Mouse (Mus musculus): ENCODE data around the gene Ralgds. TPM values are rescaled to one million over a fixed set of nuclear protein-coding genes. Genes with fewer than 3 reads are reported as not detected.

Ralgds gene
- total and polyA plus RNA-seq, 2 experiments from 2014 or later = 12.2 to 34.9 TPM

- 72% methylated on average over 20 of the region's 20 CpGs for WGBS
- Histone ChIP-seq H3K36me3 (replicated peaks; ENCODE audit: control insufficient read depth, insufficient read depth, low read length) (no peaks in the 10 kb centered on the region), H3K9me3 (replicated peaks; ENCODE audit: control insufficient read depth, low read length) (no peaks in the 10 kb centered on the region), H3K4me2 (ENCODE audit: low read depth, low read length) (no peak overlapping the region), H3K4me1 (ENCODE audit: control insufficient read depth, insufficient read depth) (no peaks in the 10 kb centered on the region), H3K9ac (replicated peaks; ENCODE audit: low read depth, low read length) (no peak overlapping the region), H3K4me3 (ENCODE audit: low read depth, low read length) (no peak overlapping the region), H3K27ac (ENCODE audit: low read depth) (no peak overlapping the region), H3K27me3 (ENCODE audit: control insufficient read depth, insufficient read depth, low read length) (no peaks in the 10 kb centered on the region)
- no peak for DNase-seq (ENCODE audit: low spot score)
- no peak for ATAC-seq (ENCODE audit: insufficient read depth, low read depth)
- TF ChIP-seq EP300 (IDR thresholded peaks at IDR 0.05; ENCODE audit: low read depth) (no peak), CTCF (IDR thresholded peaks at IDR 0.05; ENCODE audit: low read depth) (no peak)
Observed at GRCm38 (mm10) chr2:28479208-28480204, 33.4 kb upstream of the Ralgds start.

DNA sequence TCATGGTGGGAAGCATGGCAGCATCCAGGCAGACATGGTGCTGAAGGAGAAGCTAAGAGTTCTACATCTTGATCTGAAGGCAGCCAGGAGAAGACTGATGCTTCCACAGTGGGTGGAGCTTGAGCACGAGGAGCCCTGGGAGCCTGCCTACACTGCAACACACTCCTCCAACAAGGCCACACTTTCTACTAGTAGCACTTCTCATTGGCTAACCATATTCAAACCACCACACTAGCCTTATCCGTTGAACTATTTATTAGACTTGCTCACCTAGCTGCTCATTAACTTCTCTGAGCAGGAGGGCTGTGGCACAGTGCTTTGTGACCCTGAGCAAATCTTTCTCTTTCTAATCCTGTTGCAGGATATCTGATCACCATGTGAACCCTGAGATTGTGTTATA is 29.1 kb upstream of the Ralgds start:
- no peak overlapping the region for H3K4me2 ChIP-seq (ENCODE audit: low read depth, low read length)
- H3K27ac ChIP-seq (ENCODE audit: low read depth) = no peak overlapping the region
- no peak overlapping the region for H3K4me3 ChIP-seq (ENCODE audit: low read depth, low read length)
- H3K36me3 ChIP-seq (replicated peaks; ENCODE audit: control insufficient read depth, insufficient read depth, low read length) = no peaks in the 10 kb centered on the region
- WGBS = 67% methylated on average over 2 of the region's 2 CpGs
- ATAC-seq (ENCODE audit: insufficient read depth, low read depth) = no peak
- no peak for DNase-seq (ENCODE audit: low spot score)
- no peak for TF ChIP-seq EP300 (IDR thresholded peaks at IDR 0.05; ENCODE audit: low read depth)
- TF ChIP-seq CTCF (IDR thresholded peaks at IDR 0.05; ENCODE audit: low read depth) = no peak
- no peaks in the 10 kb centered on the region for H3K27me3 ChIP-seq (ENCODE audit: control insufficient read depth, insufficient read depth, low read length)
- no peak overlapping the region for H3K9ac ChIP-seq (replicated peaks; ENCODE audit: low read depth, low read length)
- no peaks in the 10 kb centered on the region for H3K4me1 ChIP-seq (ENCODE audit: control insufficient read depth, insufficient read depth)
- H3K9me3 ChIP-seq (replicated peaks; ENCODE audit: control insufficient read depth, low read length) = no peaks in the 10 kb centered on the region

GRCm38 (mm10) chr2:28494521-28494920 is 18.4 kb upstream of the Ralgds start:
- no peak overlapping the region for H3K4me3 ChIP-seq (ENCODE audit: low read depth, low read length)
- H3K4me2 ChIP-seq (ENCODE audit: low read depth, low read length) = no peak overlapping the region
- H3K36me3 ChIP-seq (replicated peaks; ENCODE audit: control insufficient read depth, insufficient read depth, low read length) = no peaks in the 10 kb centered on the region
- no peaks in the 10 kb centered on the region for H3K27me3 ChIP-seq (ENCODE audit: control insufficient read depth, insufficient read depth, low read length)
- WGBS = 70% methylated on average over 2 of the region's 2 CpGs
- TF ChIP-seq EP300 (IDR thresholded peaks at IDR 0.05; ENCODE audit: low read depth) (no peak), CTCF (IDR thresholded peaks at IDR 0.05; ENCODE audit: low read depth) (no peak)
- H3K27ac ChIP-seq (ENCODE audit: low read depth) = no peak overlapping the region
- no peak overlapping the region for H3K9ac ChIP-seq (replicated peaks; ENCODE audit: low read depth, low read length)
- no peak for DNase-seq (ENCODE audit: low spot score)
- no peak for ATAC-seq (ENCODE audit: insufficient read depth, low read depth)
- no peaks in the 10 kb centered on the region for H3K4me1 ChIP-seq (ENCODE audit: control insufficient read depth, insufficient read depth)
- no peaks in the 10 kb centered on the region for H3K9me3 ChIP-seq (replicated peaks; ENCODE audit: control insufficient read depth, low read length)

DNA sequence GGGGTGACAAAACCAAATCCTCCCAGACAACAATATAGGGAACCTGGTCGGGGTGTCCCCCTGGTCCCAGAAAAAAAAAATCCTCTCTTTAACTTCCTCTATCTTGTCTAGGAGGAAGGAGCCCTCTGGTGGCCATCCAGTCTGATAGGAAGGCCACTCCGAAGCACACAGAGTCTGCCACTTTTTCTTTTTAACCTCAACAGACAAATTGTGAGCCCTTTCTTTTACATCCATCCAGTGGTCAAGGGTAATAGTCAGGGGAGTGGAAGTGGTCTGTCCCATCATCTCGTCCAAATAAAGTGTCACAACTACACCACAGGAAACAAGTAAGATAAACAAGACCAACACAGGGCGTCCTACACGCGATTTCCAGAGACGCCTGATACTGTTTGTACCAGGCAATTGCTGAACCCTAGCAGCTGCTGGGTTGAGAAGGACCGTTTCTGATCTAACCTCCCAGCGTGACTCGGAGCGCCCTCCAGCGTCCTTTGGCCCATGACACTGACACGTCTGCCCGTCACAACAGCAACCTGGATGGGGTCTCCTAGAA is 17.6 kb upstream of the Ralgds start:
- TF ChIP-seq EP300 (IDR thresholded peaks at IDR 0.05; ENCODE audit: low read depth) (no peak), CTCF (IDR thresholded peaks at IDR 0.05; ENCODE audit: low read depth) (no peak)
- H3K27ac ChIP-seq (ENCODE audit: low read depth) = no peak overlapping the region
- H3K4me3 ChIP-seq (ENCODE audit: low read depth, low read length) = no peak overlapping the region
- H3K4me2 ChIP-seq (ENCODE audit: low read depth, low read length) = no peak overlapping the region
- no peak overlapping the region for H3K9ac ChIP-seq (replicated peaks; ENCODE audit: low read depth, low read length)
- DNase-seq (ENCODE audit: low spot score) = no peak
- H3K36me3 ChIP-seq (replicated peaks; ENCODE audit: control insufficient read depth, insufficient read depth, low read length) = no peaks in the 10 kb centered on the region
- H3K27me3 ChIP-seq (ENCODE audit: control insufficient read depth, insufficient read depth, low read length) = no peaks in the 10 kb centered on the region
- ATAC-seq (ENCODE audit: insufficient read depth, low read depth) = no peak
- 71% methylated on average over 14 of the region's 14 CpGs for WGBS
- no peaks in the 10 kb centered on the region for H3K4me1 ChIP-seq (ENCODE audit: control insufficient read depth, insufficient read depth)
- H3K9me3 ChIP-seq (replicated peaks; ENCODE audit: control insufficient read depth, low read length) = no peaks in the 10 kb centered on the region

GRCm38 (mm10) chr2:28495801-28496595 is 16.9 kb upstream of the Ralgds start:
- H3K36me3 ChIP-seq (replicated peaks; ENCODE audit: control insufficient read depth, insufficient read depth, low read length) = no peaks in the 10 kb centered on the region
- H3K27ac ChIP-seq (ENCODE audit: low read depth) = no peak overlapping the region
- H3K9ac ChIP-seq (replicated peaks; ENCODE audit: low read depth, low read length) = no peak overlapping the region
- no peak for TF ChIP-seq CTCF (IDR thresholded peaks at IDR 0.05; ENCODE audit: low read depth)
- TF ChIP-seq EP300 (IDR thresholded peaks at IDR 0.05; ENCODE audit: low read depth) = no peak
- no peaks in the 10 kb centered on the region for H3K4me1 ChIP-seq (ENCODE audit: control insufficient read depth, insufficient read depth)
- no peaks in the 10 kb centered on the region for H3K27me3 ChIP-seq (ENCODE audit: control insufficient read depth, insufficient read depth, low read length)
- DNase-seq (ENCODE audit: low spot score) (no peak), ATAC-seq (ENCODE audit: insufficient read depth, low read depth) (no peak)
- H3K9me3 ChIP-seq (replicated peaks; ENCODE audit: control insufficient read depth, low read length) = no peaks in the 10 kb centered on the region
- WGBS = 74% methylated on average over 16 of the region's 16 CpGs
- H3K4me3 ChIP-seq (ENCODE audit: low read depth, low read length) = no peak overlapping the region
- no peak overlapping the region for H3K4me2 ChIP-seq (ENCODE audit: low read depth, low read length)
